Mouse (Mus musculus): Measurements from ENCODE around the gene Mei4.

The Mei4 gene

DNA sequence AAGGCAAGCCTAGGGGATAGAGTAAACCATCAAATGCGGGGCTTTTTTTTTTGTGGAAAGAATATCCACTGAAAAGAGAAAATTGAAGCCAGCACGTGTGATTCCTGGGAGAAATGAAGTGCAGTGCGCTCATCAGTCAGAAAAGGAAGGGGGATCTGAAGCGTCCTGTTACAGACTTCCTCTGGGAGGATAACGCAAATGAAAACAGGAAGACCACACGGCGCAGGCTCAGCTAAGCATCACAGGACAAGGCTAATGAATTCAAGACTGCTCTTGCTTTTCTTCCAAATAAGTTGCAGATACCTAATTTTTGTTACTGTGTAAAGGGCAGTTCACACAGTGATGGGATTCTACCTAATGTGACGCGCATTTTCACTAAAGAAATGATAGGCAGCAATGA, 296.7 kb downstream of the Mei4 start:
- in situ Hi-C loops (cut with MseI, MboI), result no loop called here

DNA sequence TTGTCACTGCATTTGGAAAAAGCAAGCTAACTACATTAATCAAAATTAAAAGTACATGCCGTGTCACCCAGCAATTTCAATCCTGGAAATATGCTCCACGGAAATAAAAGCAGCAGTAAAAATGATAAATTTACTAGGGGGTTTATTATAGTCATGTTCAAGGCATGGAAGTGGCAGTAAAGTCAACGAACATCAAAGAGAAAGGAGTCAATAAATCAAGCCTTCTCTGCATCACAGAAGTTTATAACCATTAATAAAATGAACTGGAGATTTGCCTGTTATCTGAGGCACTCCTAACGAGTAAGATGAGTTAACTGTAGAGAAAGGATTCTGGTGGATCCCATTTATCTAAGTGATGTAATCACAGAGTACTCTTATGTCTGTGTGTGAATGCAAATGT, 298.9 kb downstream of the Mei4 start:
- in situ Hi-C loops (cut with MseI, MboI), result no loop called here

DNA sequence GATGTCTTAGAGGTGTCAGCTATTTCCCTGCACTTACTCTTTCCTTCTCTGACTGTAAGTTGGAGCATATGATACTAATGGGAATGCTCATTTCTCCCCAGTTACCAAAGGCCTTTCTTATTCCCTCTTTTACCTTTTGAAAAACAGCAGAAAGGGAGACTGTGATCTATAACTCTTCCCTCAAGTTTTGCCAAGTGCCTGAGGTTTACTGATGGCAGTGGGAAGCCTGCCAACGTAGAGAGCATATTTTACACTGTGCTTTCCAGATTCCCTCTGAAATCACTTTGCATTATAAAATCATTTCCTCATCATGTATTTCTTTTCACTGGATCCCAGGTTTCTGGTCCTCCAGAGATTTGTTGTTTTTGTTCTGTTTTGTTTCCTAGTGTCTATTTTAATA, 354.5 kb downstream of the Mei4 start:
- in situ Hi-C loops (cut with MseI, MboI), result no loop called here

DNA sequence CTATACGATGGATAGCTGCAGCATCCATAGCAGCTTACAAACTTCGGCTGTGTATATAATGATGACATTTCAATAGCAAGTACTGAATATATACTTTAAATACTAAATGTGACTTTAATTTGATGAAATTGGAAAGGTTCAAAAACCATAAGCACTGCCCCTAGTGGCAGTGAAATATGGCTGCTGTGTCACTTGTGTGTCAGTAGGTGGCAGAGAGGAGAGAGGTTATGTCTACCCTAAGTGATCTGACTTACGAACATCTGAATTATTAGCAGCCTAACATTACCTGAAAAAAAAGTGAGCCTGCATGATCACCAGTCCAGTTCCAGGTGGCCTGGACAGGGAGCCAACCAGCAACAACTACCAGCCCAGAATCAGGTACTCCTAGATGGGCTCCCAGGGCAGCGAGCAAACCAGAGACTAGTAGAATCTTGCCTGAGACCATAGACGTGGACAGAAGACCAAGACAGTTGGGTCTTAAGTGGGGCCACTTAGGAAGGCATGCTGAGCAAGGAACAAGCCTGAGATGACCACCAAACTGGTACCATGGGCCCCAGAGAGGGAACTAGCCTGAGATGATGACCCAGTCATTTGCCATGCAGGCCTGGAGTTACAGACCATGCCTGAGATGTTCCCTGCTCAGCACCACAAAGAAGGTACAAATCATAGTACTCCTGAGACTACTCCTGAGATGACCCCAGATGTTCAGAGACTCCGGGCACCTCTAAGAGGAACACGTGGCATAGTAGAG, 384.4 kb downstream of the Mei4 start:
- in situ Hi-C loops (cut with MseI, MboI), result no loop called here

Data from mouse trophoblast stem cell (cell line).